Mouse (Mus musculus): ENCODE results near the gene Slc34a1.

GRCm38 (mm10) chr13:55390644-55391043 is 7.3 kb upstream of the Slc34a1 start:
- TF ChIP-seq CTCF (IDR thresholded peaks at IDR 0.05; ENCODE audit: low read depth): no peak
- TF ChIP-seq EP300 (IDR thresholded peaks at IDR 0.05; ENCODE audit: low read depth): no peak
